Mouse (Mus musculus) hindbrain, embryonic 14.5 days (tissue): ENCODE results near the gene Itgb1bp1. TPM values are rescaled to one million over a fixed set of nuclear protein-coding genes. Genes with fewer than 3 reads are reported as not detected.

Experiments
- ATAC-seq: fragments of 200-750 bp; cut with Nextera tagmentation; 2 replicates; pipeline ENCODE4 v1.8.0; 2017; ENCODE audit warnings: moderate number of reproducible peaks, mild to moderate bottlenecking, moderate TSS enrichment, moderate library complexity; ENCODE audit not compliant: low FRiP score
- DNase-seq: peaks from one replicate; pipeline ENCODE4 v3.0.0-alpha.2; 2015; ENCODE audit warnings: low spot score
- H3K27ac ChIP-seq: fragments of 300-500 bp; sonication (generic); 2 replicates; pipeline ENCODE4 v1.5.1; 2014; ENCODE audit warnings: mild to moderate bottlenecking, moderate library complexity
- H3K27me3 ChIP-seq: fragments of 300-500 bp; sonication (generic); 2 replicates; pipeline ENCODE4 v1.6.1; 2014; ENCODE audit warnings: mild to moderate bottlenecking, low read length, mixed read lengths; ENCODE audit not compliant: control insufficient read depth, insufficient read depth
- H3K36me3 ChIP-seq: fragments of 300-500 bp; sonication (generic); replicated peaks from 2 replicates; pipeline ENCODE4 v1.6.1; 2014; ENCODE audit not compliant: control insufficient read depth, insufficient read depth
- H3K4me1 ChIP-seq: fragments of 300-500 bp; sonication (generic); replicated peaks from 2 replicates; pipeline ENCODE4 v1.6.1; 2014; ENCODE audit warnings: antibody characterized with exemption, low read length, mixed read lengths; ENCODE audit not compliant: control insufficient read depth, insufficient read depth
- H3K4me2 ChIP-seq: fragments of 300-500 bp; sonication (generic); replicated peaks from 2 replicates; pipeline ENCODE4 v1.6.1; 2014; ENCODE audit warnings: mild to moderate bottlenecking, moderate library complexity
- H3K4me3 ChIP-seq: fragments of 300-500 bp; sonication (generic); replicated peaks from 2 replicates; pipeline ENCODE4 v1.5.1; 2014; ENCODE audit warnings: mild to moderate bottlenecking, low read length
- H3K9ac ChIP-seq: fragments of 300-500 bp; sonication (generic); 2 replicates; pipeline ENCODE4 v1.6.1; 2014
- H3K9me3 ChIP-seq: fragments of 300-500 bp; sonication (generic); 2 replicates; pipeline ENCODE4 v1.6.1; 2016; ENCODE audit warnings: low read length; ENCODE audit not compliant: control insufficient read depth
- WGBS: fragments of 180-500 bp; shearing (Covaris S2); extraction: QIAGEN DNeasy Blood & Tissue Kit; methylation state at CpG from one replicate; pipeline ENCODE4 v1.1.7; 2014; 5-methylcytosine and 5-hydroxymethylcytosine counted together
- polyA plus RNA-seq: library from polyadenylated mRNA; unstranded; fragments of >200 nt; fragmentation: Nextera tagmentation; extraction: Ambion mirVana; gene quantifications from 2 replicates; pipeline ENCODE4 v1.2.1, GENCODE M21; 2014

Gene Itgb1bp1
- polyA plus RNA-seq, 1 experiment from 2014 or later: 37.4 TPM

DNA sequence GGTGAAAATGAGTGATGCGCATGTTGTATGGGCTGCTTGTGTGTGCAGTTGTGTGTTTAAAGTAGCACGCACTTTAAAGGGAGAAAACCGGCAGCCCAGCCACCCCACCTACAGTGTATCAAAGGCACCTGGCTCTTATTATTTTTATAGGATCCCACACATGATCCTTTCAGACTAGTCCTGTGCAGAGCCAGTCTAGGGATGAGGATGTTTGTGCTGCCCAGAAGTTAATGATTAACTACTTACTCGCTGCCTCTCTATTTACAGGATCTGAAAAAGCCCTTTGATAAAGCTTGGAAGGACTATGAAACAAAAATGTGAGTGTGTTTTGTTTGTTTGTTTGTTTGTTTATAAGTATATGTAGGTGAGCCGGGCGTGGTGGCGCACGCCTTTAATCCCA lies 85.5 kb downstream of the Itgb1bp1 start:
- Histone ChIP-seq H3K27ac (no peak overlapping the region), H3K4me2 (no peak overlapping the region), H3K9me3 (no peaks in the 10 kb centered on the region), H3K36me3 (peaks cover 21% of the 10 kb centered on the region), H3K9ac (no peak overlapping the region), H3K4me1 (peaks cover 15% of the 10 kb centered on the region), H3K4me3 (no peak overlapping the region), H3K27me3 (no peaks in the 10 kb centered on the region)
- ATAC-seq (no peak), DNase-seq (no peak)
- WGBS: 92% methylated on average over 8 of the region's 8 CpGs

GRCm38 (mm10) chr12:21196420-21196819 lies 89.7 kb downstream of the Itgb1bp1 start:
- H3K27me3 ChIP-seq: no peaks in the 10 kb centered on the region
- peaks cover 20% of the 10 kb centered on the region for H3K36me3 ChIP-seq
- H3K27ac ChIP-seq: no peak overlapping the region
- no peak for DNase-seq
- H3K4me3 ChIP-seq: no peak overlapping the region
- 89% methylated on average over 4 of the region's 4 CpGs for WGBS
- ATAC-seq: no peak
- no peak overlapping the region for H3K9ac ChIP-seq
- H3K4me2 ChIP-seq: no peak overlapping the region
- H3K9me3 ChIP-seq: no peaks in the 10 kb centered on the region
- no peaks in the 10 kb centered on the region for H3K4me1 ChIP-seq

- DNase-seq (no peak), ATAC-seq (no peak)
- Histone ChIP-seq H3K27ac (no peak overlapping the region), H3K9me3 (no peaks in the 10 kb centered on the region), H3K36me3 (peaks cover 14% of the 10 kb centered on the region), H3K4me3 (no peak overlapping the region), H3K4me1 (no peaks in the 10 kb centered on the region), H3K27me3 (no peaks in the 10 kb centered on the region), H3K4me2 (no peak overlapping the region), H3K9ac (no peak overlapping the region)
- 94% methylated on average over 2 of the region's 3 CpGs for WGBS
These were observed 90.6 kb downstream of the Itgb1bp1 start for GRCm38 (mm10) chr12:21195497-21195896.

- no peak overlapping the region for H3K27ac ChIP-seq
- H3K9me3 ChIP-seq: no peaks in the 10 kb centered on the region
- WGBS: 95% methylated on average over 2 of the region's 2 CpGs
- no peak overlapping the region for H3K4me2 ChIP-seq
- DNase-seq: no peak
- H3K36me3 ChIP-seq: no peaks in the 10 kb centered on the region
- H3K9ac ChIP-seq: no peak overlapping the region
- H3K4me3 ChIP-seq: no peak overlapping the region
- no peaks in the 10 kb centered on the region for H3K27me3 ChIP-seq
- no peaks in the 10 kb centered on the region for H3K4me1 ChIP-seq
- ATAC-seq: no peak
These were observed 94.5 kb downstream of the Itgb1bp1 start for GRCm38 (mm10) chr12:21191546-21191945.

Other genes with a start within 250 kb of the Itgb1bp1 start
- 88.1 and 88.5 TPM in 2 replicates for gene Cpsf3, start 893 bp downstream of the Itgb1bp1 start, polyA plus RNA-seq
- gene Iah1, start 30.1 kb upstream of the Itgb1bp1 start, polyA plus RNA-seq: 28.4 and 36.5 TPM in 2 replicates
- gene Adam17, start 87.3 kb upstream of the Itgb1bp1 start, polyA plus RNA-seq: 19.2 and 22.0 TPM in 2 replicates
- 1,230 and 1,233 TPM in 2 replicates for gene Ywhaq, start 131.4 kb upstream of the Itgb1bp1 start, polyA plus RNA-seq